Mouse (Mus musculus): ENCODE data around the gene Bicd2.

The Bicd2 gene

GRCm38 (mm10) chr13:49400139-49400538 lies 58.8 kb downstream of the Bicd2 start:
- DNase-seq (ENCODE audit: low spot score in 2 of 2), result no peak

- no peak for DNase-seq (ENCODE audit: low spot score in 2 of 2)
These were observed 61.2 kb downstream of the Bicd2 start for GRCm38 (mm10) chr13:49402628-49403027.

GRCm38 (mm10) chr13:49407795-49408194 lies 66.4 kb downstream of the Bicd2 start:
- no peak for DNase-seq (ENCODE audit: low spot score in 2 of 2)

GRCm38 (mm10) chr13:49420754-49421605 lies 79.6 kb downstream of the Bicd2 start, which contains the start of gene Ippk:
Gene Ippk (plus strand): TSS chr13:49421249.
- peak; percentile 97 to 98 for DNase-seq (ENCODE audit: low spot score in 2 of 2)

- no peak for DNase-seq (ENCODE audit: low spot score in 2 of 2)
These were observed 80.2 kb downstream of the Bicd2 start for GRCm38 (mm10) chr13:49421606-49421917.

- no peak for DNase-seq (ENCODE audit: low spot score in 2 of 2)
These were observed 80.6 kb downstream of the Bicd2 start for GRCm38 (mm10) chr13:49421959-49422358.

GRCm38 (mm10) chr13:49426736-49427135 lies 85.4 kb downstream of the Bicd2 start:
- no peak for DNase-seq (ENCODE audit: low spot score in 2 of 2)

GRCm38 (mm10) chr13:49428042-49428675 lies 86.8 kb downstream of the Bicd2 start:
- no peak for DNase-seq (ENCODE audit: low spot score in 2 of 2)

GRCm38 (mm10) chr13:49430529-49430928 lies 89.1 kb downstream of the Bicd2 start:
- no peak for DNase-seq (ENCODE audit: low spot score in 2 of 2)

GRCm38 (mm10) chr13:49433268-49434029 lies 92.1 kb downstream of the Bicd2 start:
- no peak for DNase-seq (ENCODE audit: low spot score in 2 of 2)

GRCm38 (mm10) chr13:49435745-49436144 lies 94.4 kb downstream of the Bicd2 start:
- DNase-seq (ENCODE audit: low spot score in 2 of 2), result no peak

- no peak for DNase-seq (ENCODE audit: low spot score in 2 of 2)
These were observed 94.8 kb downstream of the Bicd2 start for GRCm38 (mm10) chr13:49436170-49436569.

Data from urinary bladder, postnatal 4 days (tissue).